Comparison of ENCODE assay signal across 8 mouse cellular contexts in genomic region chr10:61977392-61978096, GRCm38 (mm10). TPM values are rescaled to one million over a fixed set of nuclear protein-coding genes. Genes with fewer than 3 reads are reported as not detected.
A peak's percentile ranks its signal among the peaks of the same experiment; 100 is the strongest.
DNase-seq lines count a peak whose midpoint lies in the region; ATAC-seq lines count a peak whose summit lies in the region.

No protein-coding gene starts in this region.

- no peak for ATAC-seq in heart, embryonic 12.5 days (ENCODE audit: insufficient number of reproducible peaks, low FRiP score)
- ATAC-seq in common myeloid progenitor, adult 5-6 weeks (replicated peaks; ENCODE audit: low read depth, poor library complexity, severe bottlenecking): peak; percentile 51
- no peak for ATAC-seq in hindbrain, embryonic 12.5 days (ENCODE audit: low FRiP score)
- no peak for ATAC-seq in erythroblast, adult 5-6 weeks (replicated peaks; ENCODE audit: low FRiP score, poor library complexity, severe bottlenecking)

- H3K36me3 ChIP-seq in heart, embryonic 12.5 days: no peaks in the 10 kb centered on the region
- no peaks in the 10 kb centered on the region for H3K36me3 ChIP-seq in hindbrain, embryonic 12.5 days
- H3K36me3 ChIP-seq in midbrain, embryonic 10.5 days: no peaks in the 10 kb centered on the region

- peak overlapping the region; percentile 70 for H3K9ac ChIP-seq in heart, embryonic 12.5 days
- H3K9ac ChIP-seq in hindbrain, embryonic 12.5 days: peak overlapping the region; percentile 53

- H3K4me3 ChIP-seq in heart, embryonic 12.5 days: peak overlapping the region; percentile 58
- peak overlapping the region; percentile 40 for H3K4me3 ChIP-seq in hindbrain, embryonic 12.5 days
- peak overlapping the region; percentile 61 for H3K4me3 ChIP-seq in midbrain, embryonic 10.5 days

- peaks cover 45% of the 10 kb centered on the region for H3K4me1 ChIP-seq in heart, embryonic 12.5 days (replicated peaks)
- H3K4me1 ChIP-seq in hindbrain, embryonic 12.5 days: peaks cover 22% of the 10 kb centered on the region
- H3K4me1 ChIP-seq in midbrain, embryonic 10.5 days: peaks cover 34% of the 10 kb centered on the region

- H3K27me3 ChIP-seq in heart, embryonic 12.5 days (replicated peaks): peaks cover 17% of the 10 kb centered on the region; the same call in 1 of the 2 replicates
- peaks cover 89% of the 10 kb centered on the region for H3K27me3 ChIP-seq in hindbrain, embryonic 12.5 days
- H3K27me3 ChIP-seq in midbrain, embryonic 10.5 days (ENCODE audit: low read depth, poor library complexity, severe bottlenecking): peaks cover 94% of the 10 kb centered on the region

- 0 out of 2 replicates have a peak overlapping the region, but pooled peaks have one; percentile 8 for H3K27ac ChIP-seq in heart, embryonic 12.5 days (ENCODE audit: poor library complexity, severe bottlenecking)
- H3K27ac ChIP-seq in hindbrain, embryonic 12.5 days: no peak overlapping the region
- H3K27ac ChIP-seq in midbrain, embryonic 10.5 days (replicated peaks): peak overlapping the region; percentile 10; the same call in 1 of the 2 replicates

- H3K9me3 ChIP-seq in heart, embryonic 12.5 days (replicated peaks): peaks cover 5% of the 10 kb centered on the region; the same call in 1 of the 2 replicates
- no peaks in the 10 kb centered on the region; the same call in 1 of the 2 replicates for H3K9me3 ChIP-seq in hindbrain, embryonic 12.5 days (replicated peaks)
- H3K9me3 ChIP-seq in midbrain, embryonic 10.5 days (replicated peaks): no peaks in the 10 kb centered on the region

- WGBS in heart, embryonic 12.5 days: under 1% methylated on average over 18 of the region's 18 CpGs
- WGBS in hindbrain, embryonic 12.5 days: 5% methylated on average over 18 of the region's 18 CpGs
- 5% methylated on average over 18 of the region's 18 CpGs for WGBS in midbrain, embryonic 10.5 days

- no peak for DNase-seq in heart, adult 9 months (ENCODE audit: low spot score in 2 of 2)
- DNase-seq in midbrain, embryonic 10.5 days (ENCODE audit: low spot score): no peak
- DNase-seq in B cell, adult 2 months: no peak
- DNase-seq in layer of hippocampus, postnatal 14 days (ENCODE audit: low spot score in 2 of 2): no peak

- H3K4me2 ChIP-seq in heart, embryonic 12.5 days: peak overlapping the region; percentile 93
- H3K4me2 ChIP-seq in hindbrain, embryonic 12.5 days (replicated peaks): peak overlapping the region; percentile 76

RNA-seq across cellular contexts. Expression of gene Col13a1, which starts 1.4 kb away (rescaled TPM):
- polyA plus RNA-seq in heart, embryonic 12.5 days (2016; fragmentation: Nextera tagmentation; extraction: Ambion mirVana): 20.6 and 24.2 TPM in 2 replicates
- not detected in 2 replicates for total RNA-seq in common myeloid progenitor, adult 5-6 weeks (2017)
- 3.2 and 3.9 TPM in 2 replicates for polyA plus RNA-seq in hindbrain, embryonic 12.5 days (2016; fragmentation: Nextera tagmentation; extraction: Ambion mirVana)
- polyA plus RNA-seq in midbrain, embryonic 10.5 days (2016; fragmentation: Nextera tagmentation; extraction: Ambion mirVana): 3.6 TPM in 2 replicates
- total RNA-seq in layer of hippocampus, postnatal 14 days (2021): 1 to 10 TPM; 1.7 to 2.4 TPM
- total RNA-seq in erythroblast, adult 5-6 weeks (2015; ENCODE audit: low replicate concordance): not detected in 2 replicates
- total RNA-seq in erythroblast, adult 5-6 weeks (2017; ENCODE audit: low replicate concordance): not detected in 2 replicates
